Comparison of ENCODE assay signal across 15 mouse cellular contexts in genomic region chr15:70606896-70607295, GRCm38 (mm10).
"Had no signal": no experiment of that assay in that cellular context is flagged by ENCODE, and none has a peak within 500 bp of the region (broad histone marks: within the 10 kb centered on the region; RNA-seq: fewer than 3 reads in every experiment).

No protein-coding gene starts in this region.

- H3K27me3 ChIP-seq: liver, embryonic 15.5 days; midbrain, embryonic 13.5 days; neural tube, embryonic 15.5 days had no signal

- H3K4me3 ChIP-seq: limb, embryonic 10.5 days; liver, embryonic 15.5 days; midbrain, embryonic 13.5 days; neural tube, embryonic 15.5 days had no signal

- H3K4me1 ChIP-seq: limb, embryonic 10.5 days; liver, embryonic 15.5 days; midbrain, embryonic 13.5 days; neural tube, embryonic 15.5 days had no signal

- DNase-seq: kidney, adult 8-10 months; kidney, postnatal 25 days; lung, adult 2 months; lung, postnatal 36 days; thymus, adult 18-20 months; thymus, postnatal 14 days had no signal

- H3K9me3 ChIP-seq: limb, embryonic 10.5 days; liver, embryonic 15.5 days; midbrain, embryonic 13.5 days; neural tube, embryonic 15.5 days had no signal

- H3K9ac ChIP-seq: liver, embryonic 15.5 days; midbrain, embryonic 13.5 days; neural tube, embryonic 15.5 days had no signal

- H3K36me3 ChIP-seq: limb, embryonic 10.5 days; liver, embryonic 15.5 days; midbrain, embryonic 13.5 days; neural tube, embryonic 15.5 days had no signal

- H3K4me2 ChIP-seq: liver, embryonic 11.5 days; liver, embryonic 15.5 days; midbrain, embryonic 13.5 days; neural tube, embryonic 15.5 days had no signal

- H3K27ac ChIP-seq: limb, embryonic 10.5 days; liver, embryonic 15.5 days; midbrain, embryonic 13.5 days; neural tube, embryonic 15.5 days; stomach, postnatal 0 days had no signal

- ATAC-seq: inflammation-experienced regulatory T-cells, adult 6 months; intestine, postnatal 0 days; lung, postnatal 0 days; midbrain, embryonic 13.5 days had no signal
